Mouse (Mus musculus): Measurements from ENCODE around the gene Taf5l.
A peak's percentile ranks its signal among the peaks of the same experiment; 100 is the strongest.
"Not testable (repeated sequence)": the region's sequence is repeated elsewhere in the genome, so short reads cannot be mapped to it uniquely, and the experiment has no call there.

Taf5l gene

DNA sequence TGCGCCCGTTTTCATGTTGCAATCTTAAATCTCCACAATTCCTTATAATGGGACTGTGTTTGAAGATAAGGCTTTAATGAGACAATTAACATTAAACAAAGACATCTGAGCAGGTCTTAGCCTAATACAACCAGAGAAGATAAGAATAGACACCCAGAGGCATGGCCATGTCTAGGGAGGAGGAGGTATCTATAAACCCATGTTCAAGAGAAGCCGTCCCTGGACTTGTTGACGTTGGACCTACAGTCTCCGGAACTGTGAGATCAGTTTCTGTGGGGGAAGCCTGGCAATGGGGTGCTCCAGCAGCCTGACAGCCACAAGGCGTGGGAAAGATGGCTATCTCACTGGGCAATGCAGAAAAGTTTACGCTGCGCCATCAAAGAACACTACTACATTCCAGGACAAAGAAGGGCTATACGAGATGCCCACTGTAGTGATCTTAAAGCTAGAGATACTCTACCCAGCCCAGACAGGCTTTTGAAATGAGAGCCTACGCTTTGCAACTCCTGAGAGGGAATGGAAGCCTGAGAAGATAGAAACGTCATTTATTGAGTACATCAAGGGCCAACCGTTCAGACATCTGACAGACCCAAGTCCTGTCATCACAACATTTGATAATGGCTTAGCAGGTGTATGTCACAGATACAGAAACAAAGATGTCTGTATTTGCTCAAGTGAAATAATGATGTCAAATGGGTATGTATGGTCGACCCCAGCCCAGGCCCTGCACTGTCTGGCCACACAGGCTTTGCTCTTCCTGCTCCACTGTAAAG lies 30.7 kb downstream of the Taf5l start:
- Histone ChIP-seq H3K27me3 (ENCODE audit: control insufficient read depth, insufficient read depth, low read length, poor library complexity, severe bottlenecking) (no peaks in the 10 kb centered on the region), H3K36me3 (ENCODE audit: control insufficient read depth, insufficient read depth, low read length, poor library complexity, severe bottlenecking) (peaks cover 2% of the 10 kb centered on the region)
- DNase-seq (ENCODE audit: low read depth, low spot score) = no peak

DNA sequence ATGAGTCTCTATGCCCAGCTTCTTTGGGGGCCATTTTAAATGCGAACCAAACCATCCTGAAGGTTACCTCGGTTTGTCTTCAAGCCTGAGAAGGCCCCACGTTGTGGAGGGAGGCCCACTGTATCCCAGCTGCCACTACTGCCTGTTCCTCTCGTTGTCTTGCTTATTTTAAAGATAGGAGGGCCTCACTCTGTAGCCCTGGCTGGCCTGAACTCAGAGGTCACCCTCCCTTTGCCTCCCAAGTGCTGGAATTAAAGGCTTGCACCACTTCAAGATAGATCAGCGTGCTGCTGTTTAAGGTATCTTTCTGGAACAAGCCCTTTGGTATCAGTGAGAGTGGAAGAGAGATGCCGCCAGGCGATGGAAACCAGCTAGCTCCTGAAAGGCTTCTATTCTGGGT lies 32.1 kb downstream of the Taf5l start:
- H3K27me3 ChIP-seq (ENCODE audit: control insufficient read depth, insufficient read depth, low read length, poor library complexity, severe bottlenecking) = no peaks in the 10 kb centered on the region
- H3K36me3 ChIP-seq (ENCODE audit: control insufficient read depth, insufficient read depth, low read length, poor library complexity, severe bottlenecking) = no peaks in the 10 kb centered on the region
- no peak for DNase-seq (ENCODE audit: low read depth, low spot score)

DNA sequence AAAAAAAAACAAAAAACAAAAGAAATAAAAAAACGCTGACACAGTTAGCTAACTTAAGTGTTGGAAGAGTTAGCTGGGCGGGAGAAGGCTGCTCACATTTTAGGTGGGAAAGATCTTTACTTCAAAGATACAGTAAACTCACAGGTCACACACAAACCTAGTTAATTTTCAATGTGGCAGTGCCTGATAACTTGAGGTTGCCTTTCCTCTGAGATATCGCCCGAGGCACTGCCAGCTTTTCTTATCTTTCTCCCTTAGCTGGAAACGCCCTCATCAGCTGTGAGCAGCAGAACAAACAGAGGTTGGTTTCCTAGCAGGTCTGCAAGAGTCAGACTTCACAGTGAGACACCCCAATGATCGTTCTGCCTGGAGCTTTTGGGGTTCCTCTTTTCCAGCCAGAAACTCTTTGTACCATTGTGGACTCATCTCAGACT lies 32.6 kb downstream of the Taf5l start:
- H3K36me3 ChIP-seq (ENCODE audit: control insufficient read depth, insufficient read depth, low read length, poor library complexity, severe bottlenecking) = no peaks in the 10 kb centered on the region

DNA sequence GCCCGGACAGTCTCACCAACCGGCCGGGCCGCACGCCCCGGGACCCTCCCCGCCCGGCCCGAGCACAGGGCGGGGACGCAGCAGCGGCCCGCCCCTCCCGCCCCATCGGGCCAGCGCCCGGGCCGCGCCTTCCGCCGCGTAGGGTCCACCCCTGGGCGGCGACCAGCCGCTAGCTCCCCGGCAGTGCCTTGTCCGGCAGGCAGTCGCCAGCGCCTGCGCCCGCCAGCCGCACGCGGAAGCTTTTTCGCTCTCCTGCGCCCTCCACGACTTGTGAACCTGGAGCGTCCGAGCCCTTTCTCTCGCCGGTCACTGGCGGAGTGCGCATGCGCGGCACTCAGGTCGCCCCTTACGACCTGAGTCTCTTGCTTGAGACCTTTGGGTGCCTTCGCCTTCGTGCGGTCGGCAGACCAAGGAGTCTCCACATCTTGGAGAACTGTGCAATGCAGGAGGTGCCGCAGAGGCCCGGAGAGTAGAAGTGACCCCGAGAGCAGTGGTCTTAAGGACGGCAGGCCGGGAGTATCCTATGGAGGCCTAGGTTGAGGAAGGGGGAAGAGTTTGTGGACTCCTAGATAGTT lies 38.3 kb downstream of the Taf5l start, which contains the start of gene Abcb10:
Abcb10 (minus strand) TSS at position 297 of the 575 bp plus-strand sequence.
- no peaks in the 10 kb centered on the region for H3K36me3 ChIP-seq (ENCODE audit: control insufficient read depth, insufficient read depth, low read length, poor library complexity, severe bottlenecking)
- no peaks in the 10 kb centered on the region for H3K27me3 ChIP-seq (ENCODE audit: control insufficient read depth, insufficient read depth, low read length, poor library complexity, severe bottlenecking)
- peak; percentile 85 for DNase-seq (ENCODE audit: low read depth, low spot score)

More for the DNA sequence above, 32.6 kb downstream of the Taf5l start:
- DNase-seq (ENCODE audit: low read depth, low spot score) = no peak
- H3K27me3 ChIP-seq (ENCODE audit: control insufficient read depth, insufficient read depth, low read length, poor library complexity, severe bottlenecking) = no peaks in the 10 kb centered on the region

DNA sequence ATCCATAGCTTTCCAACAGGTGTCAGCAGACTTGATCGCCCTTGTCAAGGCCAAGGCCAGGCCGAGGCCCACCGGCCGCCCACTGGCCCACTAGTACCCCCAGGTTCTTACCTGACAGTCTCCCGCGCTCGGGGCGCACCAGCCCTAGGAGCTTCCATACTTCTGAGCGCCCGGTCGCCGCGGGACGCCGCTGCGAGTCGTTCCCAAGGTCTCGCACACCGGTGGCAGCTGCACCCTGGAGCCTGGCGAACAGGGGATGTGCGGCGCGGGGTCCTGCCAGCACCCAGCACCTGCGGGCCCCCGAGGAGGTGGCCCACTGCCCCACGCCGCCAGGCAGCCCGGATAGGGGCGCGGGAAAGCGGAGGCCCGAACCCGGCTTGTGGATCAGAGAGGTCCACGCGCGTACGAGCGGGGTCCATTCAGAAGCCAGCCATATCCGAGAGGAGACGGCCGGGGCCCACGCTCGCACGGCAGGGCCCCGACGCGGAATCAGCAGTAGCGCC lies 38.9 kb downstream of the Taf5l start:
- Histone ChIP-seq H3K27me3 (ENCODE audit: control insufficient read depth, insufficient read depth, low read length, poor library complexity, severe bottlenecking) (no peaks in the 10 kb centered on the region), H3K36me3 (ENCODE audit: control insufficient read depth, insufficient read depth, low read length, poor library complexity, severe bottlenecking) (no peaks in the 10 kb centered on the region)
- DNase-seq (ENCODE audit: low read depth, low spot score) = no peak

DNA sequence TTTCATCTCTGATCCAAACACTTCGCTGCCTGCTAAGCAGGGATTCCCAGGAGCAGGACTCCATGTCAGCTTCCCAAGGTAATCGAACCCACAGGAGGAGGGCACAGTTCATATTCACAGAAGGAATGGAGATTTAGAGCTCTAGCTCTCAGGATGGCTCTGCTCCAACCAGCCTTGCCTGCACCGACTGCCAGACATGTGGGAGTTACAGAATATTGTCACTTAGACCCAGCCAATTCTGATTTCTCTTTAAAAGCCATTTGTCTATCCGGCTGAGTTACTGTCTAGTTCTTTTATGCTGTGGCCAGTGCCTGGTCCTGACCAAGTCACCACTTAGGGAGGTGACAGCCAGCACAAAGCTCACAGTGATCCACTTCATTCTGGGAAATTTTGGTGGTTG lies 39.5 kb downstream of the Taf5l start:
- Histone ChIP-seq H3K36me3 (ENCODE audit: control insufficient read depth, insufficient read depth, low read length, poor library complexity, severe bottlenecking) (no peaks in the 10 kb centered on the region), H3K27me3 (ENCODE audit: control insufficient read depth, insufficient read depth, low read length, poor library complexity, severe bottlenecking) (no peaks in the 10 kb centered on the region)
- no peak for DNase-seq (ENCODE audit: low read depth, low spot score)

DNA sequence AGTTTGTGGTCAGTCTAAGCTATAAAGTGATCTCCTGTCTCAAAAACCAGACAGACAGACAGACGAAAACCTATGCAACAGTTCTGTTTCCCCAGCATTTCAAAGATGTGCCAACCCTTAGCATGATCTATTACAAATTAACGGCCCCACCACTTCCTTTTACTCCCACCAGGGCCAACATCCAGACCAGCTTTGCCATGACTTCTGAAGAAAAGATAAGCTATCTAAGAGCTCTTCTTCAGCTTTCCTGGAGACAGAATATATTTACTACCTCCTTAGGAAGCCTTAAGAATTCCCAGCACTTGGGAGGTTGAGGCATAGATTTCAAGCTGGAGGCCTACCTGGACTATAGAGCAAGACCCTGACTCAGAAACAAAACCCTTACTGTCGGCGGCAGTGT lies 41.0 kb downstream of the Taf5l start:
- no peak for DNase-seq (ENCODE audit: low read depth, low spot score)
- Histone ChIP-seq H3K27me3 (ENCODE audit: control insufficient read depth, insufficient read depth, low read length, poor library complexity, severe bottlenecking) (no peaks in the 10 kb centered on the region), H3K36me3 (ENCODE audit: control insufficient read depth, insufficient read depth, low read length, poor library complexity, severe bottlenecking) (no peaks in the 10 kb centered on the region)

DNA sequence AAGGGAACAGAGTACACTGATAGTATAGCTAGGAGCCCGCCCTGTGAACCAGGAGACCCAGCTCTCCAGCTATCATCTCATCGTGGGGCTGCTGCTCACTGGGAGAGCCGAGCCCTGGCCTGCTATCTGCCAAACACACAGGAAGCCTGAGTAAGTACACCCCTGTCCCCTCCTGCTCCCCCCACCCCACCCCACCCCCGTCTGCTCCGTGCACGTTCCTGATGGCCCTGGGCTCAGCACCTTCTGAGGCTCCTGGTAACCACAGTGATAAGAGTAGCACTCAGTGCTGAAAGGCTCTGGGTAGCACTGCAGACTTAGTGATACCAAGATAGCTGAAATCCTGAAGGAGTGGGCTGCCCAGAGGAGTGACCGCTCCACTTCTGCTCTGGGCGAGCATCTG lies 42.3 kb downstream of the Taf5l start:
- no peak for DNase-seq (ENCODE audit: low read depth, low spot score)
- no peaks in the 10 kb centered on the region for H3K36me3 ChIP-seq (ENCODE audit: control insufficient read depth, insufficient read depth, low read length, poor library complexity, severe bottlenecking)
- no peaks in the 10 kb centered on the region for H3K27me3 ChIP-seq (ENCODE audit: control insufficient read depth, insufficient read depth, low read length, poor library complexity, severe bottlenecking)

DNA sequence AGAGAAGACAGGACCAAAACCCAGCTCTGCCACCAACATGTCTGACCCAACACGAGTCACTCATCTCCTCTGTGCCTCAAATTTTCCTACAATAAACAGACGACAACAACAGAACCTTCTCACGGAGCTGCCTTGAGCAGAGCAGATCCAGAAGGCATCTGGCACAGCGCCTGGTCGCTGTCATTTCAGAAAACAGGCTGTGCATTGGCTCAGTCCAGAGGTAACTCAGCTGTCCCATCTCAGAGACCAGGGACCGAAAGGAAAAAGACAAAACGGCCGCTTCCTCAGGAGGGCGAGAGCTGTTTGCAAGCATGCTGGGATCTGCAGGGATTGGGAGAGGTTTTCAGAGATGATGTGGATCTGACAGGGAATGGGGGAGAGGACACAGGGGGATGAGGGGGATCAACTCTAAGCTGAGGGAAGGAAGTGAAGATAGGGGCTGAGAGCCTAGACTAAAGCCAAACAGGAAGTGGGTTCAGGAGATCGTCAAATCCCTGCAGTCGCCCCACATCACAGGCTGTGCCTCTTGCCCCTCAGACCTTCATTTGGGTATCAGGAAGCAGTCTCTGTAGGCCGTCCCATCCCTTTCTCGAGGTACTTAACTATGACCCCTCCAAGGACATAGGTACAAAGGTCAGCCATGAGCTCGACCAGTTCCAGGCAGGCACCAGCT lies 42.9 kb downstream of the Taf5l start:
- H3K27me3 ChIP-seq (ENCODE audit: control insufficient read depth, insufficient read depth, low read length, poor library complexity, severe bottlenecking) = no peaks in the 10 kb centered on the region
- no peak for DNase-seq (ENCODE audit: low read depth, low spot score)
- no peaks in the 10 kb centered on the region for H3K36me3 ChIP-seq (ENCODE audit: control insufficient read depth, insufficient read depth, low read length, poor library complexity, severe bottlenecking)

DNA sequence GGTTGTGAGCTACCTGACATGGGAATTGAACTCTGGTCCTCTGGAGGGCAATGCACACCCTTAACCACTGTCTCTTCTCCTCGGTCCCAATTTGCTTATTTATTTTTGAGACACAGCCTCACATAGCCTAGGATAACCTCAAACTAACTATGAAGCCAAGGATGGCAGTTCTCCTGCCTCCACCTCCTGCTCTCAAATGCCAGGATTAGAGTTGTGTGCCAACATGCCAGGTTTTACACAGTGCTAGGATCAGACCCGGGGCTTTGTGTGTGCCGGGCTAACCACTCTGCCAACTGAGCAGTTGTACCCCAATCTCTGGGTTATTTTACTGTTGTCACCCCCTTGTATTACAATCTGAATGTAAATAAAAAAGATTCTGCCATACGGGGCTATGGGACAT lies 43.7 kb downstream of the Taf5l start:
- Histone ChIP-seq H3K27me3 (ENCODE audit: control insufficient read depth, insufficient read depth, low read length, poor library complexity, severe bottlenecking) (no peaks in the 10 kb centered on the region), H3K36me3 (ENCODE audit: control insufficient read depth, insufficient read depth, low read length, poor library complexity, severe bottlenecking) (no peaks in the 10 kb centered on the region)
- no peak for DNase-seq (ENCODE audit: low read depth, low spot score)

DNA sequence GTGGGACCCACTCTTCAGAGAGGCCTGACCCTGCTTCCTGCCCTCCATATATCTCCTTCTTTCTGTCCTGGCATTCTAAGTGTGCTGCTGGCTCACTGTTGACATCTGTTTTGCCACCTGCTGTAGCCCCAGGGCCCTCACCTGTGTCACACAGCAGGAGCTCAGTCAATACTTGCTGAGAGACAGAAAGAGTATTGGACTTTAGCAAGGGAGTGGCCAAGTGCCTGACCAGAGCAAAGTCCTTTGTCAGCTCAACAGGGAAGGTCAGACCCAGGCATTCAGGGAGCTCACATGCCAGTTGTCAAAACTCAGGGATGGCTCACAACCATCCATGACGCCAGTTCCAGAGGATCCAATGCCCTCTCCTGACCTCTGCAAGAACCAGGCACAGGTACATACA lies 47.7 kb downstream of the Taf5l start:
- H3K36me3 ChIP-seq (ENCODE audit: control insufficient read depth, insufficient read depth, low read length, poor library complexity, severe bottlenecking) = no peaks in the 10 kb centered on the region; the same call in none of the 2 replicates
- DNase-seq (ENCODE audit: low read depth, low spot score) = no peak
- no peaks in the 10 kb centered on the region for H3K27me3 ChIP-seq (ENCODE audit: control insufficient read depth, insufficient read depth, low read length, poor library complexity, severe bottlenecking)

DNA sequence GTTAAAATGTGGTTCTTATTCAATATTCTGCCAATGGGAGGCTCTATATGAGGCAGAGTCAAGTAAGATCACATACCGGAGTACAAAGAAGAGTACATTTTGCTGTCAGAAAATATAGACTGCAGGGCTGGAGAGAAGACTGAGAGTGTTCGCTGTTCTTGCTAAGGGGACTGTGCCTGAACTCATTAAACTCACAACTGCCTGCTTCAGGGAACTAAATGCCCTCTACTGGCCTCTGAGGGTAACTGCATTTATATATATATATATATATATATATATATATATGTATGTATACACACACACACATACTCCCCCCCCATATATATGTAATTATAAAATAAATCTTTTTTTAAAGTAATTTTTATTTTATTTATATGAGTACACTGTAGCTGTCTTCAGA lies 54.3 kb downstream of the Taf5l start:
- DNase-seq (ENCODE audit: low read depth, low spot score) = peak; percentile 70
- Histone ChIP-seq H3K36me3 (ENCODE audit: control insufficient read depth, insufficient read depth, low read length, poor library complexity, severe bottlenecking) (no peaks in the 10 kb centered on the region; the same call in none of the 2 replicates), H3K27me3 (ENCODE audit: control insufficient read depth, insufficient read depth, low read length, poor library complexity, severe bottlenecking) (no peaks in the 10 kb centered on the region)

DNA sequence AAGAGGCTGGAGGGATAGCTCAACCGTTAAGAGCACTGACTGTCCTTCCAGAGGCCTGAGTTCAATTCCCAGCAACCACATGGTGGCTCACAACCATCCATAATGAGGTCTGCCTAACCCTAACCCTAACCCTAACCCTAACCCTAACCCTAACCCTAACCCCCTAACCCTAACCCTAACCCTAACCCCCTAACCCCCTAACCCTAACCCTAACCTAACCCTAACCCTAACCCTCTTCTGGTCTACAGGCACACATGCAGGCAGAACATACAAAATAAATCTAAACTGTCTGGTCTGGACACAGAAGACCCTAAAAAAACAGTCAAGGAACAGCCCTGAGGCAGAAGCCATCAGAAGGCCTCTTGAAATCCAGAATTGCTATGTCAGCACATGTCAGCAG lies 59.8 kb downstream of the Taf5l start:
- DNase-seq (ENCODE audit: low read depth, low spot score) = peak; percentile 35
- no peaks in the 10 kb centered on the region; the same call in none of the 2 replicates for H3K36me3 ChIP-seq (ENCODE audit: control insufficient read depth, insufficient read depth, low read length, poor library complexity, severe bottlenecking)
- H3K27me3 ChIP-seq (ENCODE audit: control insufficient read depth, insufficient read depth, low read length, poor library complexity, severe bottlenecking) = no peaks in the 10 kb centered on the region

DNA sequence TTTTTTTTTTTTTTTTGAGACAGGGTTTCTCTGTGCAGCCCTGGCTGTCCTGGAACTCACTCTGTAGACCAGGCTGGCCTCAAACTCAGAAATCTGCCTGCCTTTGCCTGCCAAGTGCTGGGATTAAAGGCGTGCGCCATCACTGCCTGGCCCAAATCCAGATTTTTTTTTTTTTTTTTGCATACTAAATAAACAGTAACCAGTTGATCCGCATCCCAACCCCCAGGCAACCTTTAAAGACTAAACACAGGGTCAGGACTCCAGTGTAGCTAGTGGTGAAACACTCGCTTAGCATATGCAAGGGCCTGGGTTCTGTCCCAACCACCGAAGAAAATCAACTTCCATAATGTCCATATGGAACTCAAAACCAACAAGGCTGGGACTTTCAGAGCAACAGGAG lies 60.6 kb downstream of the Taf5l start:
- not testable (repeated sequence) for H3K27me3 ChIP-seq (ENCODE audit: control insufficient read depth, insufficient read depth, low read length, poor library complexity, severe bottlenecking); H3K36me3 ChIP-seq (ENCODE audit: control insufficient read depth, insufficient read depth, low read length, poor library complexity, severe bottlenecking); DNase-seq (ENCODE audit: low read depth, low spot score)

DNA sequence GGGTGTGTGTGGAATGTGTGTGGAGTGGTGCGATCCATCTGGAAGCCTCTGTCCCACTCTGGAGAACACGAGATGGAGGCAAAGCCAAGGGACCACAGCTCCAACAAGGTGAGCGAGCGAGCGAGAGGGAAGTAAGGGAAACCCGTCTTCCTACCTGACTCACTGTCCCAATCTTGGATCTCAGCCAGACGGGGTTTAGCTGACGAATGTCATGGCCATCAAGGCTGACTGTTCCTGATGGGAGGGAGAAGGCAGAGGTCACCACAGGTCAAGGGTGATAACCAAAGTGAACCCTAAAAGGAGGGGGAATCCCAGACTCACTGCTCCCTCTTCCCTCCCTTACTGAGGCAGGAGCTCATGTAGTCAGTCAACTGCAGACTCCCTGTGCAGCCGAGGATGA lies 61.1 kb downstream of the Taf5l start:
- no peak for DNase-seq (ENCODE audit: low read depth, low spot score)
- no peaks in the 10 kb centered on the region for H3K27me3 ChIP-seq (ENCODE audit: control insufficient read depth, insufficient read depth, low read length, poor library complexity, severe bottlenecking)

More for the DNA sequence above, 61.1 kb downstream of the Taf5l start:
- H3K36me3 ChIP-seq (ENCODE audit: control insufficient read depth, insufficient read depth, low read length, poor library complexity, severe bottlenecking) = no peaks in the 10 kb centered on the region; the same call in none of the 2 replicates
